Mouse (Mus musculus) kidney, postnatal 0 days (tissue): ENCODE data around the gene Bcl11b. TPM values are rescaled to one million over a fixed set of nuclear protein-coding genes. Genes with fewer than 3 reads are reported as not detected.

Experiments
- ATAC-seq: fragments of 200-750 bp; cut with Nextera tagmentation; replicated peaks from 2 replicates; pipeline ENCODE4 v1.8.0; 2017; ENCODE audit warnings: low read depth, moderate number of reproducible peaks, moderate TSS enrichment, moderate library complexity; ENCODE audit not compliant: low FRiP score
- DNase-seq: peaks from one replicate; pipeline ENCODE4 v3.0.0-alpha.2; 2016; ENCODE audit warnings: low spot score
- H3K27ac ChIP-seq: fragments of 300-500 bp; sonication (generic); 2 replicates; pipeline ENCODE4 v1.5.1; 2014; ENCODE audit warnings: mild to moderate bottlenecking
- H3K27me3 ChIP-seq: fragments of 300-500 bp; sonication (generic); 2 replicates; pipeline ENCODE4 v1.6.1; 2014; ENCODE audit warnings: low read length, mixed read lengths; ENCODE audit not compliant: insufficient read depth
- H3K36me3 ChIP-seq: fragments of 300-500 bp; sonication (generic); 2 replicates; pipeline ENCODE4 v1.6.1; 2014; ENCODE audit warnings: low read length, mixed read lengths; ENCODE audit not compliant: insufficient read depth
- H3K4me1 ChIP-seq: fragments of 300-500 bp; sonication (generic); replicated peaks from 2 replicates; pipeline ENCODE4 v1.6.1; 2014; ENCODE audit warnings: antibody characterized with exemption, low read length, mixed read lengths; ENCODE audit not compliant: insufficient read depth
- H3K4me2 ChIP-seq: fragments of 300-500 bp; sonication (generic); 2 replicates; pipeline ENCODE4 v1.6.1; 2014; ENCODE audit warnings: mild to moderate bottlenecking, low read length, moderate library complexity, mixed read lengths
- H3K4me3 ChIP-seq: fragments of 300-500 bp; sonication (generic); replicated peaks from 2 replicates; pipeline ENCODE4 v1.5.1; 2014; ENCODE audit warnings: low read depth, low read length
- H3K9ac ChIP-seq: fragments of 300-500 bp; sonication (generic); 2 replicates; pipeline ENCODE4 v1.6.1; 2014; ENCODE audit warnings: low read depth, low read length
- H3K9me3 ChIP-seq: fragments of 300-500 bp; sonication (generic); replicated peaks from 2 replicates; pipeline ENCODE4 v1.6.1; 2016; ENCODE audit warnings: low read length, inconsistent platforms, mixed read lengths
- CTCF ChIP-seq: IDR thresholded peaks from 2 replicates; pipeline ENCODE4 v1.5.1; 2016; ENCODE audit warnings: antibody characterized with exemption, low read depth, mild to moderate bottlenecking, moderate library complexity
- WGBS: fragments of 180-500 bp; shearing (Covaris S2); extraction: QIAGEN DNeasy Blood & Tissue Kit; methylation state at CpG from one replicate; pipeline ENCODE4 v1.1.7; 2014; 5-methylcytosine and 5-hydroxymethylcytosine counted together
- polyA plus RNA-seq: library from polyadenylated mRNA; unstranded; fragments of >200 nt; fragmentation: Nextera tagmentation; extraction: Ambion mirVana; gene quantifications from 2 replicates; pipeline ENCODE4 v1.2.1, GENCODE M21; 2015

The Bcl11b gene
- polyA plus RNA-seq, 1 experiment from 2014 or later: 2.2 TPM

DNA sequence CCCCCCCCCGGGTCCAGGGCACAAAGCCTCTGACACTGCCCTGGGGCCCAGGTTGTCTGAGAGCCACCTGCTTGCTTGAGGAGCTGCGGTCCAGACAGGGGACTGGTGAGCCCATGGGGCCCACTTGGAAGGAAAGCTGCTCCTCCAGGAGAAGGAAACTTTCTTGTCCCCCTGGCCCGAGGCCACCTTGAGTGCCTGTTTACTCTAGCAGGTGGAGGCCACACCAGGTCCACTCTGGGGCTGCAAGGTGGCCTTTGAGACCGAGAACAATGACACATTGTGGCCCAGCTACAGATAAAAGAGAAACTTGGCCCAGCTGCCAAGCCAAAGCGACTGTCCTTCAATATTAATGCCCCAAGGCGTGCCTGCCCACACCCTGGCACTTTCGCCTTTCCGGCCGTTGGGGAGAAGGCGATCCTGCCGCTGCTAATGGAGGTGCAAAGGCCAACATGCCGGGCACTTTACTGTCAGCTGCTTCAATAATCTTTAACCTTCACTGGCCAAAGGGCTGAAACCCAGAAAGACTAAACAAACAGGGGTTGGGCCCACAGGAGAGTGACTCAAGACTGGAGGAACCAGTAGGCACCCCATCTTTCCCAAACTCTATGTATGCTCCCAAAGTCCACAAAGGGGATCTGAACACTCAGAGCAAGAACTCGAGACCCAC is 32.1 kb upstream of the Bcl11b start:
- no peaks in the 10 kb centered on the region for H3K36me3 ChIP-seq
- H3K9me3 ChIP-seq: no peaks in the 10 kb centered on the region
- H3K4me1 ChIP-seq: no peaks in the 10 kb centered on the region
- WGBS: 49% methylated on average over 13 of the region's 13 CpGs
- DNase-seq (peak; percentile 4), ATAC-seq (peak; percentile 69)
- no peaks in the 10 kb centered on the region for H3K27me3 ChIP-seq
- H3K27ac ChIP-seq: peak overlapping the region; percentile 70
- H3K4me3 ChIP-seq: no peak overlapping the region
- H3K9ac ChIP-seq: no peak overlapping the region
- H3K4me2 ChIP-seq: no peak overlapping the region
- TF ChIP-seq CTCF: no peak

DNA sequence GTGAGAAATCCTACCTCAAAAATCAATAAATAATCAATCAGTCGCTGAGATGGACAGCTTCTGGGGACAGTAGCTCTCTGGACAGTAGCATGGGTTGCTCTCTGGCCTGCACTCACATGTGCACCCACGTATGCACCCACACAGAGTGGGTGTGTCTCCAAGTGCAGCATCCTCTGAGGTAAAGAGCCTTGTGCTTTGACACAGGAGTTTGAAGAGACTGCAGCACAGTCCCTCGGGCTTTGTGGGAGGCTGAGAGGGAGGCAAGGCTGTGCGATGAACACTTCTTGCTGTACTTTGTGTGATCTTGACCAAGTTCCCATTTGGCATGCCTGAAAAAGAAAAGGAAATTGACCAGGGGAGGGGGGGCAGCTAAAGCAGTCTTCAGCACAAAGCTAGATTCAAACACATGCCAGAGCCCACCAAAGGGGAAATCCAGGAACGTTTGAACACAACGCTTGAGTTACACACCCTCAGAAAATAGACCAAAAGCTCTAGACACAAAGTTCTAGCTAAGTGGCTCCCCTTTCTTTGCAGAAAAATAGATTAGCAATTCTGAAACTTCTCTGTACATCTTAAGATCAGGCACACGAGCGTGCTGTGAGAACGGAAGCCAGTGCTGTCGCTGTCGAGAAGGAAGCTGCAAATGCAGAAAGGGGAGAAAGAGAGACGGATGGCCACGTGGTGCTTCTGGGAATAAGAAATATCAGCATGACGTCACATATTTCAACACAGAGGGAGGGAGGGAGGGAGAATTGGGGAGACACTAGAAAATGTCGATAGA is 19.6 kb upstream of the Bcl11b start:
- DNase-seq: no peak
- ATAC-seq: no peak
- Histone ChIP-seq H3K4me1 (no peaks in the 10 kb centered on the region), H3K4me3 (no peak overlapping the region), H3K4me2 (no peak overlapping the region), H3K9ac (no peak overlapping the region), H3K36me3 (no peaks in the 10 kb centered on the region), H3K27me3 (no peaks in the 10 kb centered on the region), H3K9me3 (no peaks in the 10 kb centered on the region), H3K27ac (no peak overlapping the region)
- 69% methylated on average over 15 of the region's 15 CpGs for WGBS
- no peak for TF ChIP-seq CTCF

DNA sequence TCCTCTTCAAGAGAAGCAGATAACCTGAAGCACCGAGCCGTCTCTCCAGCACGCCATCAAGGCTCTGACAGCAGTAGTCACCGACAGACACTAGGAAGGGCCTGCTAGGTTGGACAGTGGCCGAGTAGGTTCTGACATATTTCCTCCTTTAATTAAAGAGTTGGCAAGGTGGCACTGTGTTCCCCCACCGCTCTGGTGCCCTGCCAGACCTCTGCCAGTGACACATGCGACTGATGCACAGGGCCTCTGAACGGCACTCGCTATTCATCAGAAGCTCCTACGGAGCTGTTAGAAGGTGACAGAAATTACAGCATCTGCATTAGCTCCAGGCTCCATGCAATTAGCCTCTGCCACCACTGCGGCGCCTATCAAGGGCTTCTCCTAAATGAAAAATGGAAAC is 8.6 kb upstream of the Bcl11b start:
- Histone ChIP-seq H3K4me2 (no peak overlapping the region), H3K9ac (no peak overlapping the region), H3K9me3 (no peaks in the 10 kb centered on the region), H3K4me1 (no peaks in the 10 kb centered on the region), H3K36me3 (no peaks in the 10 kb centered on the region), H3K27me3 (0 out of 2 replicates have a peak, but pooled peaks cover 6% of the 10 kb centered on the region), H3K4me3 (no peak overlapping the region), H3K27ac (no peak overlapping the region)
- WGBS: 87% methylated on average over 12 of the region's 12 CpGs
- DNase-seq (no peak), ATAC-seq (no peak)
- TF ChIP-seq CTCF: no peak

DNA sequence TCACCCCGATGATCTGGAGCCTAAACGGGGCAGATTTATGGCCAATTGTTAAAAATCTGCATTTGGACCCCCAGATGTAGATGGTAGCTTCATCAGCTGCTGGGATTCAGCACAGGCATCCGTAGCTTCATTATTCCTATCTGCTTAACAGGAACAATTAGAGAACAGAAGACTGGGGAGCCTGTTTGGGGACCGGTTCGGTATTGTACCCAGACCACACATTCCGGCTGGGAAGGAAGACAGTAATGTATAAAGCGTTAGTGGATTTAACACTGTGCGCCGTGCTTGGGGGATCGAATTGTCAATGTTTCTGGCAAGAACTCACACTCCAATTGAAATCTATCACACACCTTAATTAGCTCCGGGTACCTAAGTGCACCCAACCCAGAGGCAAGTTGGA is 6.9 kb upstream of the Bcl11b start:
- WGBS: 53% methylated on average over 11 of the region's 11 CpGs
- TF ChIP-seq CTCF: no peak
- Histone ChIP-seq H3K27me3 (0 out of 2 replicates have a peak, but pooled peaks cover 12% of the 10 kb centered on the region), H3K4me3 (no peak overlapping the region), H3K9ac (no peak overlapping the region), H3K4me2 (no peak overlapping the region), H3K27ac (no peak overlapping the region), H3K9me3 (no peaks in the 10 kb centered on the region), H3K4me1 (peaks cover 1% of the 10 kb centered on the region; the same call in 1 of the 2 replicates), H3K36me3 (no peaks in the 10 kb centered on the region)
- DNase-seq (no peak), ATAC-seq (no peak)

- no peak overlapping the region for H3K9ac ChIP-seq
- H3K4me3 ChIP-seq: no peak overlapping the region
- H3K27me3 ChIP-seq: 0 out of 2 replicates have a peak, but pooled peaks cover 12% of the 10 kb centered on the region
- ATAC-seq (no peak), DNase-seq (no peak)
- no peaks in the 10 kb centered on the region for H3K9me3 ChIP-seq
- peaks cover 9% of the 10 kb centered on the region; the same call in 1 of the 2 replicates for H3K4me1 ChIP-seq
- no peak overlapping the region for H3K4me2 ChIP-seq
- WGBS: 39% methylated on average over 4 of the region's 4 CpGs
- H3K27ac ChIP-seq: no peak overlapping the region
- TF ChIP-seq CTCF: no peak
- no peaks in the 10 kb centered on the region for H3K36me3 ChIP-seq
Observed at GRCm38 (mm10) chr12:108009156-108009555, 5.8 kb upstream of the Bcl11b start.

DNA sequence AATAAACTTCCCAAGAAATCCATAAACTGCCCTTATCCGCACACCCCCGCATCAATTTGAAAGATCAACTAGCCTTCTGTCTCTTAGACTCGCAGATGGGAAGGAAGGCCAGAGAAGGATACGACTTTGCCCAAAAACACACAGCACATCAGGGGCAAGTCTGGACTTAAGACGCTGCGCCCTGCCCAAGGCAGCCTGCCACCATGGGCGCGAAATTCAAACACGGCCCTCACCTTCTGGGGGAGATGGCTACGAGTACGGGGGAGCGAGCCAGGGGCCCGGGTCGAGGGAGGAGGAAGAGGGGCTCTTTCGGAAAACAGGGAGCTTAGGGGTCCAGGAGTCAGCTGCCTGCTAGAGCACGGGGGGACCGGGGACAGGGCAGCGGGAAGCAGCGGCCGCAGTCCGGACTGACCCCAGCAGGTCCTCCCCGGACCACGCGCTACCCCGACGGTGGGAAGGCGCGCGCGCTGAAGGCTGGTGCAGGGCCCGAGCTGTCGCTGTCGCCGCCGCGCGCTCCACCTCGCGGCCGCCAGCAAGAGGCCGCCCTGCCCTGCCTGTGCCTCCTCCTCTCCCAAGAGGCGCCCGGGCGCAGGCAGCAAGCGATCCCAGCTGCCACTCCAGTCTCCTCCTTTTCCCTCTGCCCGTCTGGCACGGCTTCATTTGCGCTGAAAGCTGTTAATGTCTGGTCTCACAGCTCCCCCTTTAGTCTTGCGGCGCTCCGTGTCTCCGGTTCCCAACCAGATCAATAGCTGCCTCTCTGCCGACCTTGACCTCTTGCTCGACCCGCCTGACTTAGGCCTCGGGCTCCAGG is 2.6 kb upstream of the Bcl11b start:
- TF ChIP-seq CTCF: peak; percentile 61
- no peak overlapping the region for H3K27ac ChIP-seq
- peaks cover 19% of the 10 kb centered on the region for H3K27me3 ChIP-seq
- H3K4me2 ChIP-seq: peak overlapping the region; percentile 96
- H3K36me3 ChIP-seq: no peaks in the 10 kb centered on the region
- 2% methylated on average over 51 of the region's 56 CpGs for WGBS
- DNase-seq: peak; percentile 90
- peaks cover 9% of the 10 kb centered on the region; the same call in 1 of the 2 replicates for H3K4me1 ChIP-seq
- no peaks in the 10 kb centered on the region for H3K9me3 ChIP-seq
- H3K4me3 ChIP-seq: peak overlapping the region; percentile 27
- peak; percentile 79 for ATAC-seq
- H3K9ac ChIP-seq: 0 out of 2 replicates have a peak overlapping the region, but pooled peaks have one; percentile 10
